Mouse (Mus musculus) layer of hippocampus, adult 11-12 months (tissue): ENCODE measurements at regions not wholly inside any gene's neighbourhood (a gene's known extent, or its start where the extent isn't known, plus 50 kb on each side); places are given as distances from the start of the nearest gene placed in this dataset.
A peak's percentile ranks its signal among the peaks of the same experiment; 100 is the strongest.

Experiments used
- DNase-seq: peaks from one replicate; pipeline ENCODE4 v3.0.0; 2022; ENCODE audit warnings: low spot score

DNA sequence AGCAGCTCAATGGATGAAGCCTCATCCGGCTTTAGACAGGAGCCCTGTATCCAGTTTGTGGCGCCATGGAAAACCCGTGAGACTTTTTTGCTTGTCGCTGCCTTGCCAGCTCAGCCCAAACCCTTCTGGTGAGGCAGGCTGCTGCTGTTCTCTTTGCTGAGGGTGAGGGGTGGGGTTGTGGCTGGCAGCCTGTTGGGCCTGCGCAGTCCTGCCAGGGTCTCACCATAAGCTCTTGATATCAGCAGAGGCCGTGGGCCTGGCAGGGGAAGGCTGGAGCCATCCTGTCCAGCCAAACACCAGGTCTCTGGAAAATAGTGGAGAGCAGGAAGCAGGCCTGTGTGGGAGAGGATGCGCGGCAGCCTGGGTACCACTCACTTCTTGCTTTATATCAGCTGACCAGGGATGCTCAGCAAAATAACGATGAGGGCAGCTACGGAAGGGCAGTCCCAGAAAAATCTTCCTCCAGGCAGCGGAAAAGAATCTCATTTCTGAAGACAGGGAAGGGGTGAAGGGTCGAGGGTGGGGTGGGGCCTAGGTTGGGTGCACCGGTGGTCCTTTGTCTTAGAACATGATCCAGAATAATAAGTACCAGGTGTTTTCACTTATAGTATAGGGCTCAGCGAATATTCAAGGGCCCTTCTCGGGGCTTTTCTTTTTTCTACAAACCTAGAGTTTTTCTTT, 73.4 kb upstream of the Medag start:
- DNase-seq: peak; percentile 70

DNA sequence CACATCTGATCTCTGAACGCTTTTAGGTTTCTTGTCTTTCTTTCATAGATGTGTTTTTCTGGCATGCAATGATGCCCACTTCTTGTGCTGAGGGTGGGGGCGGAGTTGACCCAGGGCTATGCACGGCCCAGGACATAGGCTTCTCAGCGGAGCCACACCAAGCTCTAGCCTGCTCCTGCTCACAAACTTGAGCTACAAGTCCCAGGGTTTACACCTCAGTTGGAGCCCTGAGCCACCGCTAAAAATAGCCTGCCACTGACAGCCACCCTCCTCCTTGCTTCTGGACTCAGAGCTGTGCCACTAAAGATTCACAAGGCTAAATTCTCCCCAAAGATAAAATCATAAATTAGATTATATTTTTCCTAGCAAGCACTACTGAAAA, 72.9 kb upstream of the Medag start:
- DNase-seq: no peak

DNA sequence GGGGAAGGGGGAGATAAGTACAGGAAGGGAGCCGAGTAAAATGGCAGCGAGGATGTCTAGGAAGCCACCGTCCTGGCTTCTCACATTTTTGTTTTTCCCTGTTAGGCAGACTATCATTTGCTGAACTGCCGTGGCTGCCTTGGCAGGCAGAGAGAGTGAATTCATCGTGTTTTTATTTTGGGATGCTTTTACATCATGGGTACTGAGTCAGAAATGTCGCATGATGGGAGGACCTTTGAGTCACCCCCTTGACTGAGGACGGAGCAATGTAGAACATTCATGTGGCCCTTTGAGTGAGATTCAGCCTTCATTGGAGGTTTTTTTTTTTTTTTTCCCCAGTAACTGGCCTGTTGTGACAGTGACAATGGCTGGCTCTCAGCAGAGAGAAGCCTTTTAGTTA, 71.2 kb upstream of the Medag start:
- DNase-seq: no peak

DNA sequence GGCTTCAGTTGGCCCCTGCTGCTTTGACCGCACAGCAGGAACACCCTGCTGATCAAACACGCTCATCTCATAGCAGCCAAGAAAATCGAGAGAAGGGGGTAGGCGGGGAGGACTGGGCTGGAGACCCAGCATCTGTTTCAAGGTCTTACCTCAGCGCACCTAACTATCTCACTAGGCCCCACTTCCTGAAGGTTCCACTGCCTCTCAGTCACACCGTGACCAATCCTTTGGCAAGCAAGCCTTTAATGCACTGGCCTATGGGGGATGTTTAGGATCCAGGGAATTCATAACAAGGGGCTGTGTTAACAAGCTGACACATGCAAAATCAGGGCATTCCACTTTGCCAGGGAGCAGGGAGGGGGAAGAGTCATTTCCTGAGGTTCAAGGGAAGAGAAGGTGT, 70.1 kb upstream of the Medag start:
- no peak for DNase-seq

DNA sequence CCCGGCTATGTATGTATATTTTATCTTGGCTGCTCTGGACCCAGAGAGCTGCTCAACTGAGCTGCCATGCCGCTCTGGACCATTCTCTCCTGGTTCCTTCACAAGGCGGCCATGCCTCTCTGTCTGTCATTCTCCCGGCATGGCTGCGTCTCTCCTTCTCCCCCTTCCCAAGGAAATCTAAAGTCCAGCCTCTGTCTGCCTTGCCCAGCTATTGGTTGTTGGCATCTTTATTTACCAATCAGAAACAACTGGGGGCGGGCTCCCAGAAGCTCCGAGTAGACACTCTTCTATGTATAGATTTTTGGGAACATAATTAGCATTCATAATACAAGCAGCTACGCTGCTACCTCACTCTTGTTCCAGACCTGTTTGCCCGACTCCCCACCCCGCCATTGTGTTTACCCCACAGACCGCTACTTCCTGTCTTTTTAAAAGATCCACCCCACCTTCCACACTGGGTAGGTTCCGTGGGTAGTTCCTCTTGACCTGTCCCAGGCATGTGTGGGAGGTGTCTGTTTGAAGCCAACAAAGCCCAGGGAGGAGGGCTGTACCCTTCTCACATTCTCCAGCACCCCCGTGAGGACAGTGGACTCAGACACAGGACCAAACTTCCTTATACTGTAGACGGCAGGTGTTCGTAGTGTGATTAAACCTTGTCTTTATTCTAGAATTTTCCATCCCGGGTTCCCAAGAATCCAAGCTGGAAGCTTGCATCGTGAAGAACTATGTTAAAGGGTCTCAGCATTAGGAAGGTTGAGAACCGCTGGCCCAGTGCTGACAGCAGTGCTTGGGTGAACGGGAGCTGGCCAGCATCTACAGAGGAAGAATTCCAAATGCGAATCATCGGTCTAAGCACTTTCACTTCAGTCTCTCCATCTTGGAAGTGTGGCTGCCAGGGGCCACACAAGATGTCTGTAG, 67.7 kb upstream of the Medag start:
- DNase-seq: no peak

DNA sequence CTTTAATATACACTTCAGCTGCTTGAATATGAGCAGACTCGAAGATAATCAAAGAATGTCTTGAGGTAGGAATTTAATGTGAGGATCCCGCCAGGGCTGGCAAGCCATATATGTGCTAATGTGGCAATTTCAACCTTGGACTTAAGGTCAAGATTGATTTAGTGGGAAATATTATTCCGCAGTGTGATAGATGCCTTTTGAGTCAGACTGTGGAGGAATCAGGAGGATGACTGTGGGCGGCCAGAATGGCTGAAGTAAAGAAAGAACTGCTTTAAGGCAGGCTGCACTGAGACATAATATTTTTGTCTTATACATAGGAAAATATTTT, 67.1 kb upstream of the Medag start:
- no peak for DNase-seq

DNA sequence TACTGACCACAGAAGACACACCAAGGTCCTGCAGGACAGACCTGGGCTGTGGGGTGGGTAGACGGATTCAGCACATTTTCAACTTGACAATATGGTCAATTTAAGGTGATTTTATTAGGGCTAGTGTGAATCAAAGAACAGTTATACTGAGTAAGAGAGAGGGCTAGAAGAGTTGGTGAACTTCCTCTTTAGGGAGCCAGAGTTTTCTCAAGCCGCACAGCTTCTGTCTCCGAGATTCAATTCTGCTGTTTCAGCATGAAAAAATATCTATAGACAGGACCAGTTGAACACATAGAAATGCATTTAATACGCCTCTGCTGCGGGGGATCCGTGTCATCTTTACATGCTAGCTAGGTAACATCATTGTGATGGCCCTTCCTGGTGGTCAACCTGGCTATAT, 66.4 kb upstream of the Medag start:
- no peak for DNase-seq

DNA sequence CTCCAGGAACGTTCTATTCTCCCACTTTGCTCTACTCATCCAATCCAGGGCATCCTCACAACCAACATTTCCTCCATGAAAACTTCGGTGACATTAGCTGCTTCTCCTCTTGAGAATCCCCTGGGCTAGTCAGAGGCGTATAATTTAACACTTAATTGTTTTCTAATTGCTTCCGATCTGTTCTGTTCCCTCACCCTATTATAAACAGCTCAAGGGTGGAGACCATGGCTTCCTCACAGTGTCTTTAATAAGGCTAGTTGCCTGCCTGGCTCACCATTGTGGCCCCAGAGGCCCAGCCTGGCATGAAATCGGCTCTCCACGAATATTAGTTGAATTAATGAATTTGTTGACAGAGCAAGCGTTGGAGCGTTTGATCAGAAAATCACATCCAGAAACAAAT, 61.9 kb upstream of the Medag start:
- DNase-seq: no peak

DNA sequence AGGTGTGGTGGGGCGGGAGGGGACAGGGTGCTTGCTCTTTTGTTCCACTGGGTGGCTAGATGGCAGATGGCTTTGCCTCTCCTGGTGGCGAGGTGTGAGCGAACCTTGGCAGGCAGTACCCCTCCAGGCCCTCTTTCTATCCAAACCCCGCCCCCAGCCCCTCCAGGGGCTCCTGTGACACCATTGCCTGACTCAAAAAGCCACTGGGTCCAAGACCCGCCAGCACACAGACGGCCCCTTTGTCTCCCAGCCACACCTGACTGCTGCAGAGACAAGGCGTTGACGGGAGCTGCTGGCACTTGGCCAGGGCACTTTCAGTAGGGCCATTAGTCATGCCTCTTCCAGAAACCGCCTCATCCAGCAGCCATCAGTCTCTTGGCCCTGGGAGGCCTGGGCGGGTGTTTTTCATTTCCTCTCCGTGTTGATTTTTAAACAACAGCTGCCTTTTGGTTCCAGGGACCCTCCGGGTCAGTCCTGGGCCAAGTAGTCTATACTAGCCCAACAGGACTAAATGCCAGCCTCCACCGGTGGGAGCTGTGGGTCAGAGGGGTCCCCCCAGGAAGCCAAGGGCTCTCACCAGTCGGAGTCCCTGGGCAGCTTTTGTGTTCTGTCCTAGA, 58.4 kb upstream of the Medag start:
- DNase-seq: no peak

DNA sequence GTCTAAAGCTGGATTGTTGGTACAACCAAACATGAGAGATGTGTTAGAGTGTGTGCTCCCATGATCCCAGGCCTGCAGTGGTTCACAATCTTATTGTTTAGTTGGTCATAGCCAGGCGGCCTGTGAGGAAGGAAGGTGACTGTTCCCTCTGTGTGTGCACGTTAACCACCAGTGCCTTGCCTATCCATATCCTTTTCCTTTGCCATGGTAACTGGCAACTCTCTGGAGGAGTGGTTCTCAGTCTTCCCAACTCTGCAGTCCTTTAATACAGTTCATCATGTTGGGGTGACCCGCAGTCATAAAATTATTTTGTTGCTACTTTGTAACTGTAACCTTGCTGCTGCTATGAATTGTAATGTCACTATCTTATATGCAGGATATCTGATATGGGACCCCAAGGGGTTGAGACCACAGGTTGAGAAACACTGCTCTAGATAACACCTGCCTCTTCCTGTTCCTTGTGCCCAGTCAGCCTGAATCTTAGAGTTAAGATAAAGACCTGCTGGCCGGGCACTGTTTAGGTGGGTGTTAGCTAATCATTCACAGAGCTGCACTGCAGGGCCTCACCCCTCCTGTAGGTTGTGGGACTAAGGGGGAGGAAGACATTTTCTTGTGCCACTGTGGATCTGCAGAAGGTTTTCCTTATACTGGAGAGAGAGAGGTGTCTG, 57.0 kb upstream of the Medag start:
- no peak for DNase-seq

DNA sequence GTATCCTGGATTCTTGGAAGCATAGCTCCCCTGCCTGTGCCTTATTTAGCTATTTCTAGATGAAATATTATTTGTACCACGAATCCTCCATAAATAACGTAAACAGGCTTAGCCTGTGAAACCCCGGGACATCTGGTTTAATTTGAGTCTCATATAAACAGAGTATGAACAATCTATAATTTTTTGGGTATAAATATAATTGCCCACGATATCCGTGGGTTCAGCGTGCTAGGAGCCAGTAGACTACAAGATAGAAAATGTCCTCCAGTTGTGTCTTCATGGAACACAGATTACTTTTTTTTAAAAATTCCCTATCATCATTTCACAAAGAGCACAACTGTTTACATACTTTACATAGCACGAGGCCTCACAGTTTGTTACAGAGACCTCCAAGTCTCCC, 56.4 kb upstream of the Medag start:
- no peak for DNase-seq

DNA sequence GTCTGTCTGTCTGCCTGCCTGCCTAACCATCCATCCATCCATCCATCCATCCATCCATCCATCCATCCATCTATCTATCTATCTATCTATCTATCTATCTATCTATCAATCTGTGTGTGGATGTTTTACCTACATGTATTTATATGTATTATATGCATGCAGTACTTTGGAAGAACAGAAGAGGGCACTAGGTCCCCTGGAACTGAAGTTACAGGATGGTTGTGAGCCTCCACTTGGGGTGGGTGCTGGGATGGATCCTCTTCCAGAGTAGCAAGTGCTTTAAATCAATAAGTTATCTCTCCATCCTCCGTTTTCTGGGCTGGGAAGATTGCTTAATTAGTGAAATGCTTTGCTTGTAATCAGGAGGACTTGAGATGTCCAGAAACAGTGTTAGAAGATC, 54.6 kb upstream of the Medag start:
- DNase-seq: no peak
